Mouse (Mus musculus): ENCODE measurements around the gene Vmn2r90. TPM values are rescaled to one million over a fixed set of nuclear protein-coding genes. Genes with fewer than 3 reads are reported as not detected.

Gene Vmn2r90
- not detected for polyA plus RNA-seq (2015; fragmentation: Illumina TruSeq; extraction: RNeasy Lipid Tissue Mini Kit (QIAGEN cat#74804); ENCODE audit: insufficient read depth, low read depth, low replicate concordance)

DNA sequence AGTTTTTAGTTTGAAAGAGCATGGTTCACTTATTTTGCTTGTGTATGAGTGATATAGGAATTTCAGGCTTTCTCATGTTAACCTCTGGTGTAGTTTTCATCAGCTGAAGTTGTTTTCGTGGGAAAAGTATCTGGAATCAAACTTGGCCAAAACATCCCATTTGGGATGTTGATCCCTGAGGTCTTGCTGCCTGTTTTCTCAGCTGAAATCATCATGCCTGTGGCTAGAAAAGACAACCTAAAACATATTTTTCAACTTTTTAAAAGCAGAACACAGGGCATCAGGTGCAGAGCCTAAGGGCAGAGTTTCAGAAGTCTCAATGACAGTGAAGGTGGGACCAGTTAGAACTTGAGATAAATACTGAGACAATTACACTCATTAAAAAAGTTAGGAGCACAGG lies at the start of gene Vmn2r90:
Gene Vmn2r90, plus strand, starts transcription at position 301 of the 400 bp plus-strand sequence.

Other genes starting within 250 kb of the Vmn2r90 start
- 5.5 TPM for gene Lnpep, start 78.7 kb upstream of the Vmn2r90 start, polyA plus RNA-seq (2015; fragmentation: Illumina TruSeq; extraction: RNeasy Lipid Tissue Mini Kit (QIAGEN cat#74804); ENCODE audit: insufficient read depth, low read depth, low replicate concordance)
- gene Spaca6, start 123.4 kb downstream of the Vmn2r90 start, polyA plus RNA-seq (2015; fragmentation: Illumina TruSeq; extraction: RNeasy Lipid Tissue Mini Kit (QIAGEN cat#74804); ENCODE audit: insufficient read depth, low read depth, low replicate concordance): 21.4 TPM
- gene Has1, start 151.5 kb downstream of the Vmn2r90 start, polyA plus RNA-seq (2015; fragmentation: Illumina TruSeq; extraction: RNeasy Lipid Tissue Mini Kit (QIAGEN cat#74804); ENCODE audit: insufficient read depth, low read depth, low replicate concordance): 1.0 TPM
- gene Fpr1, start 180.2 kb downstream of the Vmn2r90 start, polyA plus RNA-seq (2015; fragmentation: Illumina TruSeq; extraction: RNeasy Lipid Tissue Mini Kit (QIAGEN cat#74804); ENCODE audit: insufficient read depth, low read depth, low replicate concordance): not detected
- gene Fpr2, start 184.1 kb downstream of the Vmn2r90 start, polyA plus RNA-seq (2015; fragmentation: Illumina TruSeq; extraction: RNeasy Lipid Tissue Mini Kit (QIAGEN cat#74804); ENCODE audit: insufficient read depth, low read depth, low replicate concordance): not detected
- gene Fpr3, start 184.1 kb downstream of the Vmn2r90 start, polyA plus RNA-seq (2015; fragmentation: Illumina TruSeq; extraction: RNeasy Lipid Tissue Mini Kit (QIAGEN cat#74804); ENCODE audit: insufficient read depth, low read depth, low replicate concordance): not detected

All from pancreas, adult 10 weeks (tissue).